Mouse (Mus musculus): ENCODE measurements around the gene Mta3.

DNA sequence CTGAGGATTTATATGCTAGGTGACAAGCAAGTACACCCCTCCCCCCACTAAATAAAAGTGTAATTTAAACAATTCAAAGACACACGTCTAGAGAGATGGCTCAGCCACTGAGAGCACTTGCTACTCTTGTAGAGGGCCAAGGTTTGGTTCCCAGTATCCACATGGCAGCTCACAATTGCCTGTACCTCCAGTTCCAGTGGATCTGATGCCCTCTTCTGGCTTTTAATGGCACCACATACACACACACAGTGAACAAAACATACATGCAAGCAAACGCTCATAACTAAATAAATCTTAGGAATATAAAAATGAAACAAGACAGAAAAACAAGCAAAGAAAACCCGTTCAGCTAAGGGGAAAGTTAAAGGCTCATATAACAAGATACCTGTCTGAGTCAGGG lies 147.9 kb downstream of the Mta3 start:
- TF ChIP-seq POLR2A (IDR thresholded peaks at IDR 0.05; ENCODE audit: insufficient read depth, low read depth, low read length): no peak
- TF ChIP-seq CTCF (IDR thresholded peaks at IDR 0.05; ENCODE audit: insufficient read depth, low read depth, low read length): no peak
